Mouse (Mus musculus) intestine, embryonic 15.5 days (tissue): ENCODE data around the gene Wbp2. TPM values are rescaled to one million over a fixed set of nuclear protein-coding genes. Genes with fewer than 3 reads are reported as not detected.
"Not testable (repeated sequence)": the region's sequence is repeated elsewhere in the genome, so short reads cannot be mapped to it uniquely, and the experiment has no call there.

Source experiments
- ATAC-seq: fragments of 200-750 bp; cut with Nextera tagmentation; 2 replicates; pipeline ENCODE4 v1.8.0; 2017; ENCODE audit warnings: moderate TSS enrichment, moderate library complexity
- H3K27ac ChIP-seq: fragments of 300-500 bp; sonication (generic); 2 replicates; pipeline ENCODE4 v1.5.1; 2015; ENCODE audit warnings: mild to moderate bottlenecking, inconsistent platforms
- H3K27me3 ChIP-seq: fragments of 300-500 bp; sonication (generic); replicated peaks from 2 replicates; pipeline ENCODE4 v1.6.1; 2015; ENCODE audit warnings: inconsistent platforms
- H3K36me3 ChIP-seq: fragments of 300-500 bp; sonication (generic); 2 replicates; pipeline ENCODE4 v1.6.1; 2015; ENCODE audit warnings: inconsistent platforms
- H3K4me1 ChIP-seq: fragments of 300-500 bp; sonication (generic); replicated peaks from 2 replicates; pipeline ENCODE4 v1.6.1; 2015; ENCODE audit warnings: inconsistent platforms
- H3K4me2 ChIP-seq: fragments of 300-500 bp; sonication (generic); replicated peaks from 2 replicates; pipeline ENCODE4 v1.6.1; 2015; ENCODE audit warnings: mild to moderate bottlenecking, inconsistent platforms
- H3K4me3 ChIP-seq: fragments of 300-500 bp; sonication (generic); replicated peaks from 2 replicates; pipeline ENCODE4 v1.5.1; 2015; ENCODE audit warnings: inconsistent platforms
- H3K9ac ChIP-seq: fragments of 300-500 bp; sonication (generic); 2 replicates; pipeline ENCODE4 v1.6.1; 2015; ENCODE audit warnings: inconsistent platforms
- H3K9me3 ChIP-seq: fragments of 300-500 bp; sonication (generic); 2 replicates; pipeline ENCODE4 v1.6.1; 2016; ENCODE audit warnings: inconsistent platforms
- WGBS: fragments of 180-500 bp; shearing (Covaris S2); methylation state at CpG from one replicate; pipeline ENCODE4 v1.1.7; 2015; 5-methylcytosine and 5-hydroxymethylcytosine counted together
- polyA plus RNA-seq: library from polyadenylated mRNA; unstranded; fragments of >200 nt; fragmentation: Nextera tagmentation; extraction: Ambion mirVana; gene quantifications from 2 replicates; pipeline ENCODE4 v1.2.1, GENCODE M21; 2015

The Wbp2 gene
- polyA plus RNA-seq, 1 experiment from 2014 or later, result 93.5 TPM

DNA sequence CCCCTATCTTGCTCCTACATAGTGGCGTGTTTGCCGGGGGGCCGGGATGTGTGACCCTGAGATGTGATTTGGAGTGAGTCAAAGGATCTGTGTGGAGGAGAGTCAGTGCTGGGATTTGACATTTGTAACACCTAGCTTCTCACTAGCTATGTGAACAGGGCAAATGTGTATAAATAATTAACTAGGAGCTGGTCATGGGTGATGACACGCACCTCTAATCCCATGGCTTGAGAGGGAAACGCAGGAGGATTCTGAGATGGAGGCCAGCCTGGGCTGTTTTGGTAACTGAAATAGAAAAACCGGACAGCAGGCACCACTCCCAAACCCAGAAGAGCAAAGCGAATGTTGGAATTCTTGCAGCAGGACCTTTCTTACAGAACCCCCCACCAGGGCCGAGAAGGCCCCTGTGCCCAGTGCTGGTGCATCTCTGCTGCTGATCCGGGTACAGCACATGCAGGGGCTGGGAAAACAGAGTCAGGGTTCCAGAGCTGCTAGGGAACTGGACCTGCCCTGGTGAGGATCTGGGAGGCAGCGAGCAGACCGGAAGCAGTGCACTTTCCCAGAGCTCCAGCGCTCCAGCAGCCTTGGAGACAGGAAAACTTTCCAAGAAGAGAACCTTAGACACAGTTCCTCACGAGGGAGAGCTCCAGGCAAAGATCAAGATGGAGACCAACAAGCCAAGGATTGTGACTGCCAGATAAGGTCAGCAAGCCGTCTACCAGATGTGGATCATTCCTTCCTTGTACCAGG, 12.1 kb upstream of the Wbp2 start:
- H3K4me1 ChIP-seq, result peaks cover 54% of the 10 kb centered on the region
- no peaks in the 10 kb centered on the region for H3K27me3 ChIP-seq
- H3K9ac ChIP-seq, result peak overlapping the region; percentile 28; the same call in 1 of the 2 replicates
- WGBS, result 64% methylated on average over 14 of the region's 14 CpGs
- H3K4me2 ChIP-seq, result no peak overlapping the region
- no peaks in the 10 kb centered on the region for H3K9me3 ChIP-seq
- peak overlapping the region; percentile 66 for H3K27ac ChIP-seq
- no peak overlapping the region for H3K4me3 ChIP-seq
- no peaks in the 10 kb centered on the region for H3K36me3 ChIP-seq
- ATAC-seq, result peak; percentile 34; the same call in 1 of the 2 replicates

DNA sequence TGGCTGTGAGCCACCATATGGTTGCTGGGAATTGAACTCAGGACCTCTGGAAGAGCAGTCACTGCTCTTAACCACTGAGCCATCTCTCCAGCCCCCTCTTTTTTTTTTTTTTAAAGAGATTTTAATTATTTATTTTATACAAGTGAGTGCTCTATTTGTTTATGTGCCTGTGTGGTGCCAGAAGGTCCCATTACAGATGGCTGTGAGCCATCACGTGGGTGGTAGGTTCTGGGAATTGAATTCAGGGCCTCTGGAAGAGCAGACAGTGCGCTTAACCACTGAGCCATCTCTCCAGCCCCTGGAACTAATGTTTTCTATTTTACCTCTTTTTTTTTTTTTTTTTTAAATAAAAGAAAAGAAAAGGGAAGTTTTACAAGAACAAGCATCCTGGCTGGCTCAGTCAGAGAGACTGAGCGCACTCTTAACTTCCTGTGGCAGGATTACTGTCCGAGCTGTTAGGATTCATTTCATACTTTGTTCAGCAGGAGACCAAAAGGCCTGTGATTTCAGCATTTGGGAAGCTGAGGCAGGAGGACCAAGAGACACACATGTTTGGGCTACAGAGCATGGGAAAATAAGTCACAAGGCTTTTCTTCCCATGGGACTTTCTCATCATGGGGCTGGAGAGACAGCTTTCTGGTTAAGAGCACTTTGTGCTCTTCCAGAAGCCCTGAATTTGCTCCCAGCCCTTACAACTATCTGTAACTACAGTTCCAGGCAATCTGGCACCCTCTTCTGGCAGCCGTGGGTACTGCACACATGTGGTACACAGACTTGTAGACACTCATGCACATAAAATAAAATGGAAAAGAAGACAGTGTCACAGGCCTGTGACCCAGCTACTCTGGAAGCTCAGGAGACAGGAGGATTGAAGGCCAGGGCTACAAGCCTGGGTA, 9.7 kb upstream of the Wbp2 start:
- Histone ChIP-seq H3K27ac (no peak overlapping the region), H3K36me3 (no peaks in the 10 kb centered on the region), H3K27me3 (no peaks in the 10 kb centered on the region), H3K9me3 (no peaks in the 10 kb centered on the region), H3K4me1 (peaks cover 33% of the 10 kb centered on the region), H3K4me3 (no peak overlapping the region), H3K9ac (no peak overlapping the region), H3K4me2 (no peak overlapping the region)
- WGBS, result 85% methylated on average over 5 of the region's 5 CpGs
- no peak for ATAC-seq

DNA sequence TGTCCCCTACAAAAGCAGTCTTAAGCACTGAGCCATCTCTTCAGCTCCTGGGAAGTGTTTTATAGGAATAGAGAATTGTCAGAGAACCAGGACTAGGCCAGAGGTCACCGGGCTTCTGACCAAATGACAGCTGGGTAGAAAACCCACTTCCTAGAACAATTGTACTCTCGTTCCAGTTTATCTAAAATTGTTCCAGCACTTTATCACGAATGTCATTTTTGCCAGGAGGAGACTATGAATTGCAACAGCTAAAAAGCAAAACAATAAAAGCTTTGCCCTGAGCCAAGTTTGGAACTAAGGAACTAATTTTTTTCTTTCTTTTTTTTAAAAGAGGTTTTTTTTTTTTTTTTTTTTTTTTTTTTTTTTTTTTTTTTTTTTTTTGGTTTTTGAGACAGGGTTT, 8.8 kb upstream of the Wbp2 start:
- WGBS, result 64% methylated on average over 3 of the region's 3 CpGs
- no peaks in the 10 kb centered on the region for H3K36me3 ChIP-seq

DNA sequence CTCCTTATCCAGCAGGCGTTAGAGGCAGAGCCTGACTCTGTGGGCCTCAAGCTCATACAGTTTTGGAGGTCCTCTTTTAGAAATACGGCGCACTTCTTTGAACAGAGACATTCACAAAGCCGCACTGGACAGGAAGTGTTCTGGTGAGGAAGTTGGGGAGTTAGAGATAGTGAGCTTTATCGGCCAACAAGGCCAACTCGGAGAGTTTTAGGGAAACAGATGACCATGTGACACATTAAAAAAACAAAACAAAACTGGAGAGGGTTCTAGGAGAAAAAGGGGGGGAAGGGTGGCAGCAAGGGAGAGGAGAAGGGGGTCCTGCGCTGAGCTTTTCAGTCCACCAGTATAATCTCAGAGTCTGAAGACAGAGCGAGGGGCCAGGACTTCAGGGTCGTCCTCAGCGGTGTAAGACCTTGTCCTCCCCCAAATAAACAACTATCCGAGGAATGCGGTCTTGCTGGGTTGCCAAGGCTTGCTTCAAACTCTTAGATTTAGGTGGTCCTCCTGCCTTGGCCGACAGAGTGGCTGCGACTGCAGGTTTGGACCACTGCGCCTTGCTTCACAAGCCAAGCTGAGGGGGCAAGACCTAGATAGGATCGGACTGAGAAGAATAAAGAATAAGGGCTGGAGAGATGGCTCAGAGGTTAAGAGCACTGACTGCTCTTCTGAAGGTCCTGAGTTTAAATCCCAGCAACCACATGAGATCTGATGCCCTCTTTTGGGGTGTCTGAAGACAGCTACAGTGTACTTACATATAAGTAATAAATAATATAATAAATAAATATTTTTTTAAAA, 7.2 kb upstream of the Wbp2 start:
- no peak overlapping the region for H3K4me2 ChIP-seq
- no peak overlapping the region for H3K4me3 ChIP-seq
- H3K27me3 ChIP-seq, result no peaks in the 10 kb centered on the region
- WGBS, result 43% methylated on average over 16 of the region's 16 CpGs
- ATAC-seq, result no peak
- no peaks in the 10 kb centered on the region for H3K36me3 ChIP-seq
- H3K27ac ChIP-seq, result no peak overlapping the region
- H3K9ac ChIP-seq, result no peak overlapping the region
- peaks cover 9% of the 10 kb centered on the region for H3K4me1 ChIP-seq
- no peaks in the 10 kb centered on the region for H3K9me3 ChIP-seq

More for the DNA sequence above, 8.8 kb upstream of the Wbp2 start:
- Histone ChIP-seq H3K4me3 (no peak overlapping the region), H3K4me1 (peaks cover 24% of the 10 kb centered on the region), H3K27me3 (no peaks in the 10 kb centered on the region), H3K9ac (no peak overlapping the region), H3K4me2 (no peak overlapping the region), H3K27ac (no peak overlapping the region), H3K9me3 (no peaks in the 10 kb centered on the region)
- no peak for ATAC-seq

DNA sequence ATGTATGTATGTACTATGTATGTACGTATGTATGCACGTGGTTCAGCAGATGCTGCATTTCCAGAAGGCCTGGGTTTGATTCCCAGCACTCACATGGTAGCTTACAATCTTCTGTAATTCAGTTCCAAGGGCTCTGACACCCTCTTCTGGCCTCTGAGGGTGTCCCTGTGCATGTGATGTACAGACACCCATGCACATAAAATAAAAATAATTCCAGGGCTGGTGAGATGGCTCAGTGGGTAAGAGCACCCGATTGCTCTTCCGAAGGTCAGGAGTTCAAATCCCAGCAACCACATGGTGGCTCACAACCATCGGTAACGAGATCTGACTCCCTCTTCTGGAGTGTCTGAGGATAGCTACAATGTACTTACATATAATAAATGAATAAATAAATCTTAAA, 6.2 kb upstream of the Wbp2 start:
- not testable (repeated sequence) for ATAC-seq

DNA sequence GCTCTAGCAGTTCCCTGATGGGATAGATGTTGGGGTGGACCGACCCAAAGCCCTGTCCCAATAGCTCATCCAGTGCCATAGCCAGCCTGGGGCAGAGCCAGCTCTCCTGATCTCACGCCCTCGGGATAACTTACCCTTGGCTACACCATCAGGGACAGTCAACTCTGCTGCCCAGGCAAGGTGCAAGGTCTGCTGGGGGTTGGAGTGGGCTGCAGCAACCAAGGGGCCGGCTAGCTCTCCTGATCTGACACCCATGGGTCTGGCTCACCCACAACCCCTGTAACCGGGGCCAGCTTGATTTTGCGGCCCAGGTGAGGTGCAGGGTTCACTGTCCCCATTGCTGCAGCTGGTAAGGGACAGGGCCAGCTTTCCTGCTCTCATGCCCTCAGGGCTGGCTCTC, 4.8 kb upstream of the Wbp2 start:
- no peak overlapping the region for H3K9ac ChIP-seq
- H3K4me3 ChIP-seq, result no peak overlapping the region
- H3K9me3 ChIP-seq, result no peaks in the 10 kb centered on the region
- no peaks in the 10 kb centered on the region for H3K36me3 ChIP-seq
- no peak overlapping the region for H3K4me2 ChIP-seq
- H3K4me1 ChIP-seq, result peaks cover 6% of the 10 kb centered on the region; the same call in 1 of the 2 replicates
- ATAC-seq, result no peak
- no peak overlapping the region for H3K27ac ChIP-seq
- no peaks in the 10 kb centered on the region for H3K27me3 ChIP-seq
- 93% methylated on average over 6 of the region's 6 CpGs for WGBS

More for the DNA sequence above, 6.2 kb upstream of the Wbp2 start:
- H3K4me3 ChIP-seq, H3K4me1 ChIP-seq, H3K9ac ChIP-seq, H3K4me2 ChIP-seq, H3K27me3 ChIP-seq, H3K36me3 ChIP-seq, H3K9me3 ChIP-seq, H3K27ac ChIP-seq: not testable (repeated sequence)
- 94% methylated on average over 6 of the region's 6 CpGs for whole genome bisulfite sequencing

DNA sequence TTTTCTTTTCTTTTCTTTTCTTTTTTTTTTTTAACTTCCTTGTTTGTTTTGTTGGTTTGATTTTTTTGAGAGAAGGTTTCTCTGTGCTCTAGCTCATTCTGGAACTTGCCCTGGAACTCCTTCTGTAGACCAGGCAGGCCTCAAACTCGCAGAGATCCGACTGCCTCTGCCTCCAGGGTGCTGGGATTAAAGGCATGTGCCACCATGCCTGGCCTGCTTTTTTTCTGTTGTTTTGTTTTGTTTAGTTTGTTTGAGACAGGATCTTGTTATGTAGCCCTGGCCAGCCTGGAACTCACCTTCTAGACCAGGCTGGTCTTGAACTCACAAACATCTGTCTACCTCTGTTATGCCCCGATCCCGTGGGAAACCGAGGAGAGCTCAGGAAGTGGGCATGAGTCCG, 2.8 kb upstream of the Wbp2 start:
- Histone ChIP-seq H3K4me2 (no peak overlapping the region), H3K27ac (no peak overlapping the region), H3K4me1 (peaks cover 14% of the 10 kb centered on the region), H3K4me3 (no peak overlapping the region), H3K9me3 (no peaks in the 10 kb centered on the region), H3K9ac (no peak overlapping the region), H3K36me3 (no peaks in the 10 kb centered on the region), H3K27me3 (no peaks in the 10 kb centered on the region)
- no peak for ATAC-seq
- WGBS, result 92% methylated on average over 6 of the region's 6 CpGs

DNA sequence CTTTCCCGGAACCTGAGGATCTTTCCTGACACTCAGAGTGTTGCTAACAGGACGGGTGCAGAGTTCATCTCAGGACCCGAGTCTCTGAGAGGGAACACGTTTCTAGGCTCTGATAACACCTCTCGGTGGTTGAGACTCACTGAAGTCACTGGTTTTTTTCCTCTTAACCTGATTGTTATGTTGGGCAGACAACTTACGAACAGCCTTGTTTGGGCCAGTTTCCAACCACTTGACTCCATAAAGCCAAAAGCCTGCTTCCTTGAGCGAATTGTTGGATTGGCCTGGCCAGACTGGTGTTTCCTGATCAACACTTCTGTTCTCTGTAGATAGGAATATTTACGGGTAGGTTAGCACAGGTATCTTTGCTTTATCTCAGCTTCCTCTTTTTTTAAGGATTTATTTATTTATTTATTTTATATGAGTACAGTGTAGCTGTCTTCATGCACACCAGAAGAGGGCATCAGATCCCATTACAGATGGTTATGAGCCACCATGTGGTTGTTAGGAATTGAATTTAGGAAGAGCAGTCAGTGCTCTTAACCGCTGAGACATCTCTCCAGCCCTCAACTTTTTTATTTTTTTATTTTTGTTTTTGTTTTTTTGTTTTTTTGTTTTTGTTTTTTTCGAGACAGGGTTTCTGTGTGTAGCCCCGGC, 2.1 kb upstream of the Wbp2 start:
- Histone ChIP-seq H3K27ac (0 out of 2 replicates have a peak overlapping the region, but pooled peaks have one; percentile 22), H3K4me3 (no peak overlapping the region), H3K9ac (no peak overlapping the region), H3K4me2 (no peak overlapping the region), H3K4me1 (peaks cover 18% of the 10 kb centered on the region), H3K9me3 (no peaks in the 10 kb centered on the region), H3K36me3 (peaks cover 3% of the 10 kb centered on the region; the same call in 1 of the 2 replicates), H3K27me3 (no peaks in the 10 kb centered on the region)
- WGBS, result 75% methylated on average over 11 of the region's 11 CpGs
- no peak for ATAC-seq

DNA sequence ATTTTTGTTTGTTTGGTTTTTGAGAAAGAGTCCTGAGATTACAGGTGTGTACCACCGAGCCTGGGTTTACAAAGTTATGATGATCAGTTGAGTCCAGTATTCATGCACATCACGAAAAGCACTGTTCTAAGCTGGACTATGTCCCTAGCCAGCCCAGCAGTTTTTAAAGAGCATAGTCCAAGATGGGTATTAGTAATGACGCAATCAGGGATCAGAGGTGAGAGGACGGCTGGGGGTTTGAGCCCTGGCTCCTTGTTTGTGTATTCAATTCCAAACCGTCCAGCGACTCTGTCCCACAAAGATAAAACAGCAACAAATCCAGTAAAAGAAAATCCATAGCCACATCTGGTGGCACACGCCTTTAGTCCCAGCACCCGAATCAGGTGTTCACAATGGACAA, 1.4 kb upstream of the Wbp2 start:
- no peaks in the 10 kb centered on the region for H3K9me3 ChIP-seq
- 0 out of 2 replicates have a peak, but pooled peaks have one; percentile 9 for ATAC-seq
- no peak overlapping the region for H3K4me3 ChIP-seq
- H3K4me2 ChIP-seq, result peak overlapping the region; percentile 55; the same call in 1 of the 2 replicates
- peaks cover 18% of the 10 kb centered on the region for H3K4me1 ChIP-seq
- H3K36me3 ChIP-seq, result peaks cover 10% of the 10 kb centered on the region; the same call in 1 of the 2 replicates
- H3K27me3 ChIP-seq, result no peaks in the 10 kb centered on the region
- H3K27ac ChIP-seq, result peak overlapping the region; percentile 86; the same call in 1 of the 2 replicates
- no peak overlapping the region for H3K9ac ChIP-seq
- 66% methylated on average over 8 of the region's 8 CpGs for WGBS

DNA sequence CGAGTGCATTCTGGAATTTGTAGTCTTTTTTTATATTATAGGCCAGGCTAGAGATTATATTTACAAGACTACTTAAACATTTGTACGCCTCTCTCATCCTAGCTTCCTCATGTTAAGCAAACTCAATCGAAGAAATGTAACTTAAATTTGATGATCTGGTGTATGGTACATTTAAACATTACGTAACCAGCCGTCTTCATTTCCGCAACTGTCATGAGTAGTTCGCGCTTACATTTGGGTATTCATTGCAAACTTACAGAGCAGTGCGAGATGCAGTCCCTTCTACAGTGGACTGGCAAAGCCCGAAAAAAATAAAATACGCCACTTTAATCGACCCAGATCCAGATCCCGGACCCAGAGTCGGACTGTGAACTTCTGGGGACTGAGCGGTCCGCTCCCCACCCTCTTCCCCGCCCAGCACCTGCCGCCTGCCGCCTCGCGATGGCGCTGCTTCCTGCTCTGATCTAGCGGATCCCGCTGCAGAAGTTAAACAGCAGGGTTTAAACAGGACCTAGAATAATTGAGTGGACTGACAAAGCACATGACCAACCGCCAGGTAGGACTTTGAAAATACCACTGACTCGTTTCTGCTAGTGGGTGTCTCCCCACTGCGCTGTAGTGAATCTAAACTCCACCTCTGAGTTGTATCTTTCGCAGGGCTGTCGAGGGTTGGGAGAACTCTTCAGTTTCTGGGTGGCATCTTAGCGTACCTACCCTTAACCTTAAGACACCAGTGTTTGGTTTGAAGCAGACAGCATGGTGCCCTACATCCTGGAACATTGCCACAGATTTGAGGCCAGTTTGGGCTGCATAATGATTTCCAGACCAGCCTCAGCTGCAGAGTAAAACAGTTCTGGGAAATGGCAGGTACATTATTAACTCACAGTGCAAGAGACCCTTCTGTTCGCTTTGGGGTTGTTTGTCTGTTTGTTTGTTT, 667 bp upstream of the Wbp2 start:
- peak overlapping the region; percentile 33; the same call in 1 of the 2 replicates for H3K9ac ChIP-seq
- peak overlapping the region; percentile 46 for H3K4me3 ChIP-seq
- peak overlapping the region; percentile 86 for H3K27ac ChIP-seq
- no peaks in the 10 kb centered on the region for H3K27me3 ChIP-seq
- H3K4me1 ChIP-seq, result peaks cover 18% of the 10 kb centered on the region
- peak overlapping the region; percentile 55 for H3K4me2 ChIP-seq
- WGBS, result 2% methylated on average over 31 of the region's 31 CpGs
- ATAC-seq, result peak; percentile 86
- H3K9me3 ChIP-seq, result no peaks in the 10 kb centered on the region
- peaks cover 14% of the 10 kb centered on the region for H3K36me3 ChIP-seq

DNA sequence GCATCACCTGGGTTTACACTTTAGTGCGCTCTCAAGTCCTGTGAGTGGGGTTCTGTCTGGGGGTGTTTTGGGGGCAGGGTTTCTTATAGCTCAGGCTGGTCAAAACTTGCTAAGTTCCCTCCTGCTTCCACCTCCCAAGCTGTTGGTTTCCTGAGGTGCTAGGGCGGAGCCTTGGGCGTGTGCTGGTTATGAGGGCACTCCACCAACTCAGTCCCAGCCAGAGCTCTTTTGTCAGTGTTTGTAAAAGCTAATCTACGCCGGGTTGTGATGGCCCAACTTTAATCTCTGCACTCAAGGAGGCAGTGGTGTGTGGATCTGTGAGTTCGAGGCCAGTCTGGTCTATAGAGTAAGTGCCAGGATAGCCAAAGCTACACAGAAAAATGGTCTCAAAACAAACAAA, 2.6 kb downstream of the Wbp2 start:
- Histone ChIP-seq H3K4me2 (no peak overlapping the region), H3K36me3 (peaks cover 40% of the 10 kb centered on the region), H3K27ac (no peak overlapping the region), H3K27me3 (no peaks in the 10 kb centered on the region), H3K9ac (no peak overlapping the region), H3K4me1 (peaks cover 21% of the 10 kb centered on the region), H3K4me3 (no peak overlapping the region), H3K9me3 (no peaks in the 10 kb centered on the region)
- WGBS, result 81% methylated on average over 6 of the region's 6 CpGs
- no peak for ATAC-seq
